Mouse (Mus musculus): ENCODE measurements at regions not wholly inside any gene's neighbourhood (a gene's known extent, or its start where the extent isn't known, plus 50 kb on each side); places are given as distances from the start of the nearest gene placed in this dataset.

GRCm38 (mm10) chr10:44752719-44753390 lies 224.6 kb upstream of the Prdm1 start:
- in situ Hi-C loops (cut with MboI; ENCODE audit: low pct_ligation_motif_present, low pct_unique_long_range_greater_than_20kb, low sequenced_read_pairs) = loop anchor here (10.0 to 25.0 kb wide), 2 partner anchors 259 to 298 kb away; no protein-coding TSS in a partner anchor
- TF ChIP-seq POLR2A (IDR thresholded peaks at IDR 0.05; ENCODE audit: low read depth, low read length) (no peak), ETS1 (conservative IDR thresholded peaks at IDR 0.05; ENCODE audit: low read depth, low read length) (no peak), ZNF384 (IDR thresholded peaks at IDR 0.05; ENCODE audit: low read depth, low read length) (no peak), RCOR1 (conservative IDR thresholded peaks at IDR 0.05; ENCODE audit: low read depth, low read length) (no peak), MAZ (IDR thresholded peaks at IDR 0.05; ENCODE audit: low read depth, low read length) (no peak), MAFK (IDR thresholded peaks at IDR 0.05; ENCODE audit: insufficient replicate concordance, low read length) (no peak), EP300 (IDR thresholded peaks at IDR 0.05; ENCODE audit: low read length) (no peak), RAD21 (IDR thresholded peaks at IDR 0.05; ENCODE audit: low read depth, low read length) (no peak), MEF2A (IDR thresholded peaks at IDR 0.05; ENCODE audit: borderline replicate concordance, low read depth, low read length) (no peak)
- Histone ChIP-seq H3K9me3 (replicated peaks; ENCODE audit: low read length) (no peaks in the 10 kb centered on the region), H3K36me3 (replicated peaks in 1 of 2; ENCODE audit: control insufficient read depth in 1 of 2, insufficient read depth in 1 of 2, low read length in 1 of 2) (no peaks in the 10 kb centered on the region), H3K9ac (ENCODE audit: insufficient read depth, low read depth) (no peak overlapping the region), H3K79me2 (replicated peaks; ENCODE audit: control insufficient read depth, extremely low read depth, insufficient read depth, poor library complexity, severe bottlenecking) (no peaks in the 10 kb centered on the region), H3K4me2 (ENCODE audit: insufficient read depth, low read depth, poor library complexity, severe bottlenecking) (no peak overlapping the region), H3K4me1 (ENCODE audit: control insufficient read depth in 1 of 2, insufficient read depth in 2 of 2) (no peaks in the 10 kb centered on the region), H3K27me3 (replicated peaks) (peaks cover 2% of the 10 kb centered on the region), H3K27ac (ENCODE audit: insufficient read depth, low read depth) (no peak overlapping the region), H3K4me3 (replicated peaks in 1 of 3; ENCODE audit: low read depth in 2 of 3, low read length in 2 of 3, poor library complexity in 1 of 3) (no peak overlapping the region)
- no peak for DNase-seq (ENCODE audit: extremely low read depth)
- dilution Hi-C loops (cut with MboI; ENCODE audit: extremely low pct_ligation_motif_present, extremely low pct_unique_long_range_greater_than_20kb, low sequenced_read_pairs) = no loop called here

DNA sequence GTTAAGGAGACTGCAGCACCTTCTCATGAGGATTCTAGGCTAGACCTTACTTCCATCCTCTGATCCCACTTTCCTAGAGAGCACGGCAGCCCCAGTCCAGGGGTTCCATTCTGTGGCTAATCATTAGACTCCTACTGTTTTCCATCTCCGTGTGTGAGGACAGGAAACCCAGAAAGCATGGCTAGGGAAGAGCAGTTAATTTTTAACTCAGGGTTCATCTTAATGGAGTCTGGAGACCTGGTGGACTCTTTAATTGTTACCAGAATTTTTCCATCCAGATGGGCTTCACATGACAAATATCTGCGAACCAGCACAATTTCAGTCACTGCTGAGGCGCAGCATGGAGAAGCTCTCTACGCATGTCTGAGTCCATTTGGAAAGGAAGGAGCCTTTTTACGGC lies 222.8 kb upstream of the Prdm1 start:
- dilution Hi-C loops (cut with MboI; ENCODE audit: extremely low pct_ligation_motif_present, extremely low pct_unique_long_range_greater_than_20kb, low sequenced_read_pairs) (no loop called here), in situ Hi-C loops (cut with MboI; ENCODE audit: low pct_ligation_motif_present, low pct_unique_long_range_greater_than_20kb, low sequenced_read_pairs) (loop anchor here (10.0 to 25.0 kb wide), 2 partner anchors 261 to 296 kb away; no protein-coding TSS in a partner anchor)
- Histone ChIP-seq H3K4me1 (ENCODE audit: control insufficient read depth in 1 of 2, insufficient read depth in 2 of 2) (no peaks in the 10 kb centered on the region), H3K9ac (ENCODE audit: insufficient read depth, low read depth) (no peak overlapping the region), H3K4me2 (ENCODE audit: insufficient read depth, low read depth, poor library complexity, severe bottlenecking) (no peak overlapping the region), H3K27ac (ENCODE audit: insufficient read depth, low read depth) (no peak overlapping the region), H3K36me3 (replicated peaks in 1 of 2; ENCODE audit: control insufficient read depth in 1 of 2, insufficient read depth in 1 of 2, low read length in 1 of 2) (no peaks in the 10 kb centered on the region), H3K9me3 (replicated peaks; ENCODE audit: low read length) (no peaks in the 10 kb centered on the region), H3K27me3 (replicated peaks) (peaks cover 2% of the 10 kb centered on the region), H3K79me2 (replicated peaks; ENCODE audit: control insufficient read depth, extremely low read depth, insufficient read depth, poor library complexity, severe bottlenecking) (no peaks in the 10 kb centered on the region), H3K4me3 (replicated peaks in 1 of 3; ENCODE audit: low read depth in 2 of 3, low read length in 2 of 3, poor library complexity in 1 of 3) (no peak overlapping the region)
- TF ChIP-seq ZMIZ1 (IDR thresholded peaks at IDR 0.05; ENCODE audit: low read depth, low read length) (no peak), CHD1 (IDR thresholded peaks at IDR 0.05; ENCODE audit: low read depth, low read length) (no peak), POLR2AphosphoS2 (IDR thresholded peaks at IDR 0.05; ENCODE audit: low read depth, low read length) (no peak), ETS1 (conservative IDR thresholded peaks at IDR 0.05; ENCODE audit: low read depth, low read length) (no peak), MEF2A (IDR thresholded peaks at IDR 0.05; ENCODE audit: borderline replicate concordance, low read depth, low read length) (no peak), PAX5 (IDR thresholded peaks at IDR 0.05; ENCODE audit: low read length) (no peak), TBP (conservative IDR thresholded peaks at IDR 0.05; ENCODE audit: low read depth, low read length) (no peak), RAD21 (IDR thresholded peaks at IDR 0.05; ENCODE audit: low read depth, low read length) (no peak), MAX (IDR thresholded peaks at IDR 0.05; ENCODE audit: low read length) (no peak), USF1 (IDR thresholded peaks at IDR 0.05; ENCODE audit: low read depth, low read length) (no peak), MAFK (IDR thresholded peaks at IDR 0.05; ENCODE audit: insufficient replicate concordance, low read length) (no peak), GABPA (IDR thresholded peaks at IDR 0.05; ENCODE audit: insufficient replicate concordance, low read depth, low read length) (no peak), MAZ (IDR thresholded peaks at IDR 0.05; ENCODE audit: low read depth, low read length) (no peak)
- DNase-seq (ENCODE audit: extremely low read depth) = no peak

Data from CH12.LX (cell line).